Mouse (Mus musculus) adrenal gland, postnatal 4 days (tissue): ENCODE measurements at regions not wholly inside any gene's neighbourhood (a gene's known extent, or its start where the extent isn't known, plus 50 kb on each side); places are given as distances from the start of the nearest gene placed in this dataset.
"Not testable (repeated sequence)": the region's sequence is repeated elsewhere in the genome, so short reads cannot be mapped to it uniquely, and the experiment has no call there.

Source experiments
- DNase-seq, 2 experiments: peaks; one replicate each; pipeline ENCODE4 v3.0.0; 2021 to 2022; ENCODE audit warnings: low spot score in 2 of 2, mixed read lengths in 2 of 2

- no peak for DNase-seq
These were observed 350.3 kb upstream of the Cdh5 start for GRCm38 (mm10) chr8:103751161-103751560.

GRCm38 (mm10) chr8:103763821-103764220 lies 337.6 kb upstream of the Cdh5 start:
- DNase-seq, result no peak

DNA sequence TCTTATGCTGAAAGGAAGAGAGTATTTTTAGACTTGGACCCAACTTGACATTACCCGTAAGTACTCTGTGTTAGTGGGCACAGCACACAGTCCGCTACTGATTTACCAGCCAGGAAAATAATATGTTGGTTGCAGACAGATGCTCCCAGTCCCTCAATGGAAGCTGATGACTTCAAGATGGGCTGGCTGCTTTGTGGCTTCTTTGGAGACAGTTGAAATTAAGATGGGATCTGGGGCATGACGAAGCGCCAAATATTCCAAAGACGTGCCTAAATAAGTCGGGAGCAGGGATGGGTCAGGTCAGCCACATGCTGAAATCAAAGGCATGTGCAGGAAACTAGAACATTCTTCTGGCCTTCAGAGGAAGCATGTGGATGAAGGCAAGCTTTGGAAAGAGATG lies 321.8 kb upstream of the Cdh5 start:
- no peak for DNase-seq

GRCm38 (mm10) chr8:103788308-103788707 lies 313.1 kb upstream of the Cdh5 start:
- no peak for DNase-seq

DNA sequence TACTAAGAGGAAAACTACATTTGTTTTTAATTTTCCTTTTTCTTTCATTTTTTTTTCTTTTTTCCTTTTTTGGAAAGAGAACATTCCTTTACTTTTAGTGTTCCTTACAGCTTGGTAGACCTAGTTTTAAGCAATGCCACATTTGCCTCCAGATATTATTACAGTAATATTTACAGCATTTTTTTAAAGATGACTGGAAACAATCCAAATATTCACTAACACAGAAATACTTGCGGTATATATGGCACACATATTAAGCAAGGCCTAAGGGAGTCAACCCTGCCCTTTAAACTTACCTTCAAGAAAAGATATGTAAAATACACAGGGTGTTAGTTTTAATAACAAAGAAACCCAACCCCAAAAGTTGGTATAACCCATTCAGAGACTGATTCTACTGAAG lies 308.1 kb upstream of the Cdh5 start:
- no peak for DNase-seq

GRCm38 (mm10) chr8:103798630-103799029 lies 302.8 kb upstream of the Cdh5 start:
- DNase-seq, result not testable (repeated sequence)

DNA sequence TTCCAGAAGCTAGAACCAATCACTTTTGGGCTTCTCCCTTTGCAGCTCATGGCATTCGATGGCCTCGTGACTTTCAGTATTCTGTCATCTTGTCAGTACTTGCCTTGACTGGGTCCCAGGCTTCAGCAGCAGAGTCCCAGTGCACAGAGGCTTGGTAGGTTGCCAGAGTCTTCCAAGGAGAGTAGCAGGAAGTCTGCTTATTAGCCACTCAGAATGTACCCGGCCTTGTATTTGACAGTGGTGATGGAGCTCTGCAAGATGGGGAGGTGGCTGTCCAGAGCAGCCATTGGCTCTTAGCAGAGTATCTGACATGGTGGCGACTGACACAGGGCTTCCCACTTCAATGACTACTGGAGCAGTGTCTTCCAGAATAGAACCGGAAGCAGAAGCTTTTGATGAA lies 293.3 kb upstream of the Cdh5 start:
- no peak for DNase-seq

GRCm38 (mm10) chr8:103808580-103808979 lies 292.8 kb upstream of the Cdh5 start:
- DNase-seq, result no peak

- no peak for DNase-seq
These were observed 292.3 kb upstream of the Cdh5 start for GRCm38 (mm10) chr8:103809140-103809539.

GRCm38 (mm10) chr8:103813954-103814591 lies 287.4 kb upstream of the Cdh5 start:
- no peak for DNase-seq

DNA sequence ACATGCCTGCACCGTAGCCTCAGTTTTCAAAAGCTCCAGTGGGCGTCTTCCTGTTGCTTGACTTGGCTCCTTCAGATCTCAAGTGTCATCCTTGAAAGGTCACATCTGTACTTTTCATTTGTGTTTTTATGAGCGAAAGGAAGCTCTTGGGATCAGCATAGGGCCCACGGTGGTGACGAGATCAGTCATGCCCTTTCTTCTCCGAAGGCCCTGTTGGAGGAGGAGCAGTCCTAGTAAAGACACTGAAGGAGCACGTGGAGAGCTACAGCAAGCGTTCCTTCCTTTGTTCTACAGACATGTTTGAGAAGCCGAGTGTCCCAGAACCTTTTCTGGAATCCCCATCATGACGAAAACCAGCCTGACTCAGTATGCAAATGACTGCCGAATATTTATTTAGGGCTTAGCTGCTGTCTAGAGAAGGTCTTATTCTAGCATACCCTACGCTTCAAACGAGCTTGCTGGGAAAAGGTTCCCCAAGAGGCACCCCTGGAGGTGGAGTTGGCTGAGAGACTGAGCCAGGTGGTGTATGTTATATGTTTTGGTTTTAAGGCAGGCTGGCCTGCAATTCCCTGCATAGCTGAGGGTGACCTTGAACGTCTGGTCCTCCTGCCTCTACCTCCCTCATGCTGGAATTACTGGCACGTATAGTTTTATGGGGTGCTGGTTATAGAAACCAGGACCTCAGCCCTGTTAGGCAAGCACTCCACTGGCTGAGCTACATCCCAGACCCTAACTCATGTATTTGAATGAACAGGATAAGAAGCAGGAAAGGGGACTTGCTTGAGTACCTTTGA lies 285.1 kb upstream of the Cdh5 start:
- no peak for DNase-seq

GRCm38 (mm10) chr8:103823541-103823940 lies 277.9 kb upstream of the Cdh5 start:
- DNase-seq, result no peak

DNA sequence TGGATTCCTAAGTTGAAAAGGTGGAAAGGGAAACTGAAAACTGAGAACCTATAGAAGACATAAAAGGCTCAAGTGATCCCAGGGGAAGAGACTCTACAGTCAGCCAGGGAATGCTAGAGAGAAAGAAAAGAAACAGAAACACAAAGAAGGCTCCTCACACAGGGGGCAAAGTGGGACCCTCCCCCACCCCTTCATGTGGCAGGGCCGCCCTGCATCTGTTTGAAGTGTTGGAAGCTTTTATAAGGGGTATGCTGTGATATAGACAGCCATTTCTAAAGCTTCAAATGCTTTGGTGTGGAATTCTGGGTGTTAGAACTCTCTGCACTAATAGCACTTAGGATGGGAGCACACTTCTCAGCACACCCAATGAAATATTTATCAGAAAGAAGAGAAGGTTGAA lies 276.7 kb upstream of the Cdh5 start:
- no peak for DNase-seq

DNA sequence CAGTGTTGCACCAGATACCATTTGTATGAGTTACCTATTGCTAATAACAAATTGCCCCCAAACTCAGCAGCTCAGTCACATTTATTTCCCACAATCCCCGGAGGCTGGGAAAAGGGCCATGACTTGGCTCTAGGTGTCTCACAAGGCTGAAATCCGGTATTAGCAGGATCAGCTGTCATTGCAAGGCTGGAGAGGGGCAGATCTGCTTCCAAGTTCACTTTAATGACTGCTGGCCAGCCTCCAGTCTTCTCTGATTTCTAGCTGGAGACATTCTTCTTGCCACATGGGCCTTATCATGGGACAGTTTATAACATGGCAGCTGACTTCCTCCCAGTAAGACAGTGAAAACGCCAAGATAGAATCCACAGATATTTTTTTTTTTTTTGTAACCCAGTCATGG lies 276.1 kb upstream of the Cdh5 start:
- DNase-seq, result no peak

DNA sequence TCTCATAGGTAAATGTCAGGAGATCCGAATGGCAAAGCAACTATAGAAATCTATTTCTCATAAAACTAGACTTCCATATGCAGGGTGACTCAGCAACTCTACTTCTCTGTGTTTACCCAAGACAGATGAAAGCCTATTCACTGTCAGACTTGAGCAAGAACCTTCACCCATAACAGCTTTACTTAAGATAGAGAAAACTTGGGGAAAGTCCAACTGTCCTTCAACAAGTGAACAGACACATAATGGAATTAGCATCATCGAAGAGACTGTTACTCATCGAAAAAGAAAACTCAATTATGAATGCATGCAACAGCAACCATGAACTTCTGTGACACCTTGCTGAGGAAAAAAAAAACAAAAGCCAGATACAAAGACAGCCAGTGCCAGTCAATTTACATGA lies 271.0 kb upstream of the Cdh5 start:
- no peak for DNase-seq

GRCm38 (mm10) chr8:103839990-103840389 lies 261.4 kb upstream of the Cdh5 start:
- DNase-seq, result no peak

DNA sequence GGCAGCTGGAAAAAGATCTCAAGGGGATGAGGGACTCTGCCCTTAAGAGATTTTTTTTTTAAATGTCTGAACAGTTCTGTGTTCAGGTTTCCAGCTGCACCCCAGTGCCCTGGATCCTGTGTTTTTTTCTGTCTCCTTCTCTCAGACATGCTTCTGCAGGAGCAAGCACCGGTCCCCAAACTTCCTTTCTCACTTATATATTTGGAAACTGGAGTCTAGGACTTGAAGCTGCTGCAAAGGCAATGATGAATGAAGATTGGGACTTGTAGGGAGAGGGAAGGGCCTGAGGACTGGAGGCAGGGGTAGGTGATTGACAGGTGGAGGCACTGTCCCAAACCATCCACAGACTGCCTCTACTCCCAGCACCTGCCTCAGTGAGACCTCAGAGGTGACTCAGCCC lies 255.5 kb upstream of the Cdh5 start:
- no peak for DNase-seq

DNA sequence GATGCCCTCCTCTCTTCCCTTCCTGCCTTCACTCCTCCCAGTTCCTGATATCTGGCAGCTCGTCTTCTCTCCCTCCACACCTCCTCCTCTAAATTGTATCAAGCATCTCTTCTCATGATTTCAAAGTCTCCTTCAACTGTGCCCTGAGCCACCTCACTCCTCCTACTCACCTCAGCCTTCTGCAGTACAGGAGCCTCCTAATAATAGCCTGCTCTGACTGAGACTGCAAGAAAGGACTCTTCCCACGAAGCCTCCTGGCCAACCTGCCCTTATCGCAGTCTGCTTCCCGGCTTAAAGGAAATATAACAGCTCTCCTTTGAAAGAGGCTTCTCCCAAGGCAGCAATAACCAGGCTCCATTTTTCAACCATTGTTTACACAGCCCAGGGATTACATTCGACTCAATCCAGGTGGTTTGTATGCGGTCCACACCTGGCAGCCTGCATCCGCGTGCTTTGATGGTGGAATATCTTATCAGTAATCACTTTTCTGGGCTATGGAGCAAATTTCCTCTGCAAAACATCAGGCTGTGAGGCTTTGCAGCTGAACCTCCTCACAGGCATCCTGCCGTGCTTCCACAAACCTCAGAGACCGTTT lies 254.9 kb upstream of the Cdh5 start:
- no peak for DNase-seq

DNA sequence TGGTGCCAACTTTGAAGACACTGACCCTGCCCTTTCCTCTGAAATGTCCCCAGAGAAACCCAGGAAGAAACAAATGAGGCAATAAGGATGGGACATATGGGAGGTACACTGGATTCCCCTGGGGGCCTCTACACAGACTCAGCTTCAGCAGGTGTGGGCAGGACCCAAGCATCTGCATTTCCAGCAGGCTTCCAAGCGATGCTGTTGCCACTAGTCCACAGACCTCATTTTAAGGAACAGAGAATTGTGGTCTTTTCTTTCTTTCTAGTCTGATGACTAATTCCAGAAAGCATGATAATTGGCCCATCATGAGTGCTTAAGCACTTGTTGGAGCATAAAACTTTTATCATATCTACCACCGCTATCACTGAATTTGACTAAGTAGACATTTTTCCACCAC lies 251.6 kb upstream of the Cdh5 start:
- no peak for DNase-seq

DNA sequence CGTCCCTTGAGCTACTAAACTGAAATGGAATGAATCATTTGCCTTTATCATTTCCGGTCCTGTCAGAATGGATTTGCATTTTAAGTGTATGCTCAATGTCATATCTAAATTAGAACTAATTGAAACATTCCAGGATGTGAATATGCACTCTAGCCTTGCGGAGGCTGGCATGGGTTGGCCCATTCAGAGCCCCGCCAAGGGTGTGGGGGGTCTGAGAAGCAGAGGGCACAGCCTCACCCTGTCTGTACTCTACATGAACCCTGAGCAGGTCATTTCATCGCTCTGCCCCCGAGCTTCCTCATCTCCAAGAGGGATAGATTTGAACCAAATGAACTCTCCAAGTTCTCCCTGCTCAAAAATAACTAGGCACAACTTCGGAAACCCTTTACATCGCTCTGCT lies 250.1 kb upstream of the Cdh5 start:
- DNase-seq, result no peak

- DNase-seq, result no peak
These were observed 248.4 kb upstream of the Cdh5 start for GRCm38 (mm10) chr8:103853048-103853447.

DNA sequence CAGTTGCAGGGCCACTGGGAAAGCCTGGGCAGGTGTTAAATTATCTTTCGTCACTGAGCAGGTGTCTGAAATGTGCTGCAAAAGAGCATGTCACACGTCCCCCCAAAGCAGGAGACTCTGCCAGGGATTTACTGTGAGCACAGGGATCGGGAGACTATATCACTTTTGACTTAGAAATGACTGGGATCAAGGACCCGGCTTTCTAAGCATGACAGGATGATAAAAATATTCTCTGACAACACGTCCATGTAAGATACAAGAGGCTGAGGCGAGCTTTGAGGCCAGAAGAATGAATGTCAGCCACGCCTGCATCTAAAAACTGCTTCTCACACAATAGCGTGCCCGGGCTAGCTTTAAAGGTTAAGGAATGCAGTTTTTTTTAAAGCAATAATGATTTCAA lies 246.1 kb upstream of the Cdh5 start:
- DNase-seq, result no peak

DNA sequence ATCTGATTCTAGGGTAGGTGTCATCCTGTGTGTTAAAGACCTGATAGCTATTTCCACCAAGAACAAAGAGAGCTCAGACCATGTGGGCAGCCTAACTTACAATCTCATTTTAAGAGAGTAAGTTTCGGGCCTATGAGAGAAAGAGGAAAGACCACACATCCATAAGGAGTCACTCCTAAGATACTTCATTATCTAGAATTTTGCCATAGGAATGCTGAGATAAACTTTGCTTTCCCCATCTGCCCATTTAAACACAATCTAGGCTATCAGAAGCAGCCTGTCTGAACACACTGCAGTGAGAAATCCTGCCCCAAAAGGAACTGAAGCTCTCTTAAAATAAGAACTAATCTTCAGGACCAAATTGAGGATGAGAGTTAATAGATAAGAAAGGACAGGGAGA lies 242.3 kb upstream of the Cdh5 start:
- DNase-seq, result no peak
